Mouse (Mus musculus): ENCODE data around the gene Thpo. TPM values are rescaled to one million over a fixed set of nuclear protein-coding genes. Genes with fewer than 3 reads are reported as not detected.

The Thpo gene
- polyA plus RNA-seq, 1 experiment: 0.15 TPM

GRCm38 (mm10) chr16:20765244-20765643 is 30.9 kb upstream of the Thpo start:
- Histone ChIP-seq H3K4me3 (ENCODE audit: insufficient read depth, poor library complexity, severe bottlenecking) (no peak overlapping the region), H3K36me3 (ENCODE audit: control insufficient read depth, insufficient read depth) (no peaks in the 10 kb centered on the region), H3ac (ENCODE audit: control insufficient read depth, insufficient read length, low read depth) (no peak overlapping the region), H3K27me3 (ENCODE audit: control insufficient read depth, insufficient read depth, insufficient read length) (no peaks in the 10 kb centered on the region), H3K79me2 (ENCODE audit: control insufficient read depth, insufficient read depth) (no peaks in the 10 kb centered on the region), H3K79me3 (ENCODE audit: low read depth) (no peaks in the 10 kb centered on the region)
- TF ChIP-seq MAX (IDR thresholded peaks at IDR 0.05): no peak
- no peak for TF ChIP-seq MYOG (IDR thresholded peaks at IDR 0.05; ENCODE audit: control insufficient read depth, extremely low read depth, insufficient read length)

- TF ChIP-seq CEBPB (IDR thresholded peaks at IDR 0.05; ENCODE audit: low read depth) (no peak), MAX (IDR thresholded peaks at IDR 0.05) (no peak), CTCF (IDR thresholded peaks at IDR 0.05; ENCODE audit: control insufficient read depth, insufficient read depth, insufficient read length) (no peak), FOSL1 (IDR thresholded peaks at IDR 0.05; ENCODE audit: insufficient read depth, low read length, poor library complexity, severe bottlenecking) (no peak)
- Histone ChIP-seq H3K4me3 (ENCODE audit: insufficient read depth, poor library complexity, severe bottlenecking) (no peak overlapping the region), H3ac (ENCODE audit: control insufficient read depth, insufficient read length, low read depth) (no peak overlapping the region), H3K79me3 (ENCODE audit: low read depth) (no peaks in the 10 kb centered on the region), H3K79me2 (ENCODE audit: control insufficient read depth, insufficient read depth) (no peaks in the 10 kb centered on the region), H3K36me3 (ENCODE audit: control insufficient read depth, insufficient read depth) (no peaks in the 10 kb centered on the region), H3K27me3 (ENCODE audit: control insufficient read depth, insufficient read depth, insufficient read length) (no peaks in the 10 kb centered on the region)
Measured at GRCm38 (mm10) chr16:20761681-20762080, 27.4 kb upstream of the Thpo start.

GRCm38 (mm10) chr16:20757385-20757784 is 23.1 kb upstream of the Thpo start:
- Histone ChIP-seq H3K79me2 (ENCODE audit: control insufficient read depth, insufficient read depth) (no peaks in the 10 kb centered on the region), H3K4me3 (ENCODE audit: insufficient read depth, poor library complexity, severe bottlenecking) (no peak overlapping the region), H3ac (ENCODE audit: control insufficient read depth, insufficient read length, low read depth) (no peak overlapping the region), H3K79me3 (ENCODE audit: low read depth) (no peaks in the 10 kb centered on the region), H3K36me3 (ENCODE audit: control insufficient read depth, insufficient read depth) (no peaks in the 10 kb centered on the region), H3K27me3 (ENCODE audit: control insufficient read depth, insufficient read depth, insufficient read length) (peaks cover 3% of the 10 kb centered on the region)
- TF ChIP-seq CEBPB (IDR thresholded peaks at IDR 0.05; ENCODE audit: low read depth) (no peak), FOSL1 (IDR thresholded peaks at IDR 0.05; ENCODE audit: insufficient read depth, low read length, poor library complexity, severe bottlenecking) (no peak), MYOD1 (IDR thresholded peaks at IDR 0.05; ENCODE audit: control insufficient read depth, insufficient read length, low read depth) (no peak), CTCF (IDR thresholded peaks at IDR 0.05; ENCODE audit: control insufficient read depth, insufficient read depth, insufficient read length) (no peak), USF1 (IDR thresholded peaks at IDR 0.05; ENCODE audit: low read depth) (no peak), MYOG (IDR thresholded peaks at IDR 0.05; ENCODE audit: control insufficient read depth, extremely low read depth, insufficient read length) (no peak), MAX (IDR thresholded peaks at IDR 0.05) (no peak)

- H3K36me3 ChIP-seq (ENCODE audit: control insufficient read depth, insufficient read depth): no peaks in the 10 kb centered on the region
- peaks cover 3% of the 10 kb centered on the region for H3K27me3 ChIP-seq (ENCODE audit: control insufficient read depth, insufficient read depth, insufficient read length)
- no peaks in the 10 kb centered on the region for H3K79me3 ChIP-seq (ENCODE audit: low read depth)
- H3K4me3 ChIP-seq (ENCODE audit: insufficient read depth, poor library complexity, severe bottlenecking): no peak overlapping the region
- TF ChIP-seq CEBPB (IDR thresholded peaks at IDR 0.05; ENCODE audit: low read depth) (peak; percentile 53), MYOD1 (IDR thresholded peaks at IDR 0.05; ENCODE audit: control insufficient read depth, insufficient read length, low read depth) (no peak)
- no peak overlapping the region for H3ac ChIP-seq (ENCODE audit: control insufficient read depth, insufficient read length, low read depth)
- H3K79me2 ChIP-seq (ENCODE audit: control insufficient read depth, insufficient read depth): no peaks in the 10 kb centered on the region
Measured at GRCm38 (mm10) chr16:20756052-20756451, 21.7 kb upstream of the Thpo start.

GRCm38 (mm10) chr16:20750518-20750917 is 16.2 kb upstream of the Thpo start:
- Histone ChIP-seq H3K4me3 (ENCODE audit: insufficient read depth, poor library complexity, severe bottlenecking) (no peak overlapping the region), H3K79me3 (ENCODE audit: low read depth) (no peaks in the 10 kb centered on the region), H3K27me3 (ENCODE audit: control insufficient read depth, insufficient read depth, insufficient read length) (no peaks in the 10 kb centered on the region), H3ac (ENCODE audit: control insufficient read depth, insufficient read length, low read depth) (no peak overlapping the region), H3K36me3 (ENCODE audit: control insufficient read depth, insufficient read depth) (no peaks in the 10 kb centered on the region), H3K79me2 (ENCODE audit: control insufficient read depth, insufficient read depth) (no peaks in the 10 kb centered on the region)
- TF ChIP-seq MYOD1 (IDR thresholded peaks at IDR 0.05; ENCODE audit: control insufficient read depth, insufficient read length, low read depth): no peak
- no peak for TF ChIP-seq MAX (IDR thresholded peaks at IDR 0.05)
- no peak for TF ChIP-seq MYOG (IDR thresholded peaks at IDR 0.05; ENCODE audit: control insufficient read depth, extremely low read depth, insufficient read length)
- TF ChIP-seq CTCF (IDR thresholded peaks at IDR 0.05; ENCODE audit: control insufficient read depth, insufficient read depth, insufficient read length): no peak
- TF ChIP-seq FOSL1 (IDR thresholded peaks at IDR 0.05; ENCODE audit: insufficient read depth, low read length, poor library complexity, severe bottlenecking): no peak
- TF ChIP-seq CEBPB (IDR thresholded peaks at IDR 0.05; ENCODE audit: low read depth): no peak
- no peak for TF ChIP-seq USF1 (IDR thresholded peaks at IDR 0.05; ENCODE audit: low read depth)

GRCm38 (mm10) chr16:20746641-20747040 is 12.3 kb upstream of the Thpo start:
- H3K36me3 ChIP-seq (ENCODE audit: control insufficient read depth, insufficient read depth): no peaks in the 10 kb centered on the region

More at GRCm38 (mm10) chr16:20746641-20747040, 12.3 kb upstream of the Thpo start:
- Histone ChIP-seq H3K4me3 (ENCODE audit: insufficient read depth, poor library complexity, severe bottlenecking) (no peak overlapping the region), H3K27me3 (ENCODE audit: control insufficient read depth, insufficient read depth, insufficient read length) (no peaks in the 10 kb centered on the region), H3K79me2 (ENCODE audit: control insufficient read depth, insufficient read depth) (no peaks in the 10 kb centered on the region), H3ac (ENCODE audit: control insufficient read depth, insufficient read length, low read depth) (no peak overlapping the region), H3K79me3 (ENCODE audit: low read depth) (no peaks in the 10 kb centered on the region)
- no peak for TF ChIP-seq CEBPB (IDR thresholded peaks at IDR 0.05; ENCODE audit: low read depth)
- TF ChIP-seq MYOD1 (IDR thresholded peaks at IDR 0.05; ENCODE audit: control insufficient read depth, insufficient read length, low read depth): peak; percentile 40

Data from C2C12 (cell line).